Mouse (Mus musculus) mature B cell (primary cell): ENCODE data around the gene Zfp648.

ENCODE experiments used
- in situ Hi-C: fragments of 300-500 bp; cut with MboI; formaldehyde crosslinking; loops from 2 replicates; pipeline ENCODE4 v1.14.3; 2019

The Zfp648 gene

GRCm38 (mm10) chr1:154204652-154205573 is 3.9 kb downstream of the Zfp648 start:
- in situ Hi-C loops = no loop called here

GRCm38 (mm10) chr1:154219991-154220390 is 19.0 kb downstream of the Zfp648 start:
- in situ Hi-C loops = no loop called here

- in situ Hi-C loops = no loop called here
Measured at GRCm38 (mm10) chr1:154220566-154220965, 19.6 kb downstream of the Zfp648 start.

GRCm38 (mm10) chr1:154223807-154224207 is 22.8 kb downstream of the Zfp648 start:
- in situ Hi-C loops = no loop called here

- in situ Hi-C loops = no loop called here
Measured at GRCm38 (mm10) chr1:154232594-154232993, 31.6 kb downstream of the Zfp648 start.

- in situ Hi-C loops = no loop called here
Measured at GRCm38 (mm10) chr1:154233033-154233432, 32.0 kb downstream of the Zfp648 start.

GRCm38 (mm10) chr1:154234814-154235213 is 33.8 kb downstream of the Zfp648 start:
- in situ Hi-C loops = no loop called here

- in situ Hi-C loops = no loop called here
Measured at GRCm38 (mm10) chr1:154238876-154239275, 37.9 kb downstream of the Zfp648 start.

- in situ Hi-C loops = no loop called here
Measured at GRCm38 (mm10) chr1:154251186-154251585, 50.2 kb downstream of the Zfp648 start.

- in situ Hi-C loops = no loop called here
Measured at GRCm38 (mm10) chr1:154252739-154253138, 51.8 kb downstream of the Zfp648 start.
